Mouse (Mus musculus): ENCODE data around the gene Ank3. TPM values are rescaled to one million over a fixed set of nuclear protein-coding genes. Genes with fewer than 3 reads are reported as not detected.

Ank3 gene
- polyA plus RNA-seq, 1 experiment from 2014 or later: 30.3 TPM

- Histone ChIP-seq H3K4me2 (no peak overlapping the region), H3K9ac (no peak overlapping the region), H3K27me3 (no peaks in the 10 kb centered on the region), H3K4me3 (no peak overlapping the region), H3K27ac (no peak overlapping the region), H3K36me3 (no peaks in the 10 kb centered on the region; the same call in 1 of the 2 replicates), H3K9me3 (no peaks in the 10 kb centered on the region), H3K4me1 (no peaks in the 10 kb centered on the region)
- 91% methylated on average over 14 of the region's 14 CpGs for WGBS
- ATAC-seq (ENCODE audit: insufficient number of reproducible peaks, insufficient read depth, low FRiP score, low TSS enrichment, low read depth): no peak
Measured at GRCm38 (mm10) chr10:69870947-69871346, 472.4 kb downstream of the Ank3 start.

- no peak for ATAC-seq (ENCODE audit: insufficient number of reproducible peaks, insufficient read depth, low FRiP score, low TSS enrichment, low read depth)
- H3K4me2 ChIP-seq: no peak overlapping the region
- H3K4me1 ChIP-seq: no peaks in the 10 kb centered on the region
- no peaks in the 10 kb centered on the region for H3K9me3 ChIP-seq
- no peaks in the 10 kb centered on the region; the same call in 1 of the 2 replicates for H3K36me3 ChIP-seq
- no peak overlapping the region for H3K27ac ChIP-seq
- H3K4me3 ChIP-seq: no peak overlapping the region
- H3K9ac ChIP-seq: no peak overlapping the region
- H3K27me3 ChIP-seq: no peaks in the 10 kb centered on the region
- WGBS: 65% methylated on average over 10 of the region's 10 CpGs
Measured at GRCm38 (mm10) chr10:69872182-69872741, 473.7 kb downstream of the Ank3 start.

GRCm38 (mm10) chr10:69872892-69873291 lies 474.3 kb downstream of the Ank3 start:
- Histone ChIP-seq H3K4me2 (no peak overlapping the region), H3K27ac (no peak overlapping the region), H3K9me3 (no peaks in the 10 kb centered on the region), H3K27me3 (no peaks in the 10 kb centered on the region), H3K4me3 (no peak overlapping the region), H3K4me1 (no peaks in the 10 kb centered on the region), H3K36me3 (peaks cover 3% of the 10 kb centered on the region; the same call in 1 of the 2 replicates), H3K9ac (no peak overlapping the region)
- WGBS: 76% methylated on average over 5 of the region's 5 CpGs
- ATAC-seq (ENCODE audit: insufficient number of reproducible peaks, insufficient read depth, low FRiP score, low TSS enrichment, low read depth): no peak

GRCm38 (mm10) chr10:69874806-69875205 lies 476.2 kb downstream of the Ank3 start:
- H3K36me3 ChIP-seq: peaks cover 11% of the 10 kb centered on the region; the same call in 1 of the 2 replicates
- no peak overlapping the region for H3K27ac ChIP-seq
- H3K4me3 ChIP-seq: no peak overlapping the region
- H3K9ac ChIP-seq: no peak overlapping the region
- WGBS: 84% methylated on average over 14 of the region's 14 CpGs
- no peaks in the 10 kb centered on the region for H3K4me1 ChIP-seq
- ATAC-seq (ENCODE audit: insufficient number of reproducible peaks, insufficient read depth, low FRiP score, low TSS enrichment, low read depth): no peak
- H3K9me3 ChIP-seq: no peaks in the 10 kb centered on the region
- no peak overlapping the region for H3K4me2 ChIP-seq
- H3K27me3 ChIP-seq: no peaks in the 10 kb centered on the region

- Histone ChIP-seq H3K9ac (no peak overlapping the region), H3K4me1 (no peaks in the 10 kb centered on the region), H3K4me3 (no peak overlapping the region), H3K36me3 (peaks cover 41% of the 10 kb centered on the region), H3K27me3 (no peaks in the 10 kb centered on the region), H3K9me3 (no peaks in the 10 kb centered on the region), H3K27ac (no peak overlapping the region), H3K4me2 (no peak overlapping the region)
- no peak for ATAC-seq (ENCODE audit: insufficient number of reproducible peaks, insufficient read depth, low FRiP score, low TSS enrichment, low read depth)
- WGBS: 93% methylated on average over 4 of the region's 4 CpGs
Measured at GRCm38 (mm10) chr10:69883935-69884680, 485.5 kb downstream of the Ank3 start.

GRCm38 (mm10) chr10:69888399-69888798 lies 489.8 kb downstream of the Ank3 start:
- no peak overlapping the region for H3K4me2 ChIP-seq

GRCm38 (mm10) chr10:69889779-69890178 lies 491.2 kb downstream of the Ank3 start:
- H3K36me3 ChIP-seq: peaks cover 14% of the 10 kb centered on the region
- no peak overlapping the region for H3K9ac ChIP-seq
- no peaks in the 10 kb centered on the region for H3K9me3 ChIP-seq
- no peak overlapping the region for H3K4me3 ChIP-seq
- H3K27me3 ChIP-seq: no peaks in the 10 kb centered on the region
- WGBS: 22% methylated on average over 6 of the region's 6 CpGs
- H3K4me2 ChIP-seq: no peak overlapping the region
- H3K4me1 ChIP-seq: no peaks in the 10 kb centered on the region
- no peak for ATAC-seq (ENCODE audit: insufficient number of reproducible peaks, insufficient read depth, low FRiP score, low TSS enrichment, low read depth)
- H3K27ac ChIP-seq: no peak overlapping the region

More at GRCm38 (mm10) chr10:69888399-69888798, 489.8 kb downstream of the Ank3 start:
- H3K4me3 ChIP-seq: no peak overlapping the region
- no peak overlapping the region for H3K9ac ChIP-seq
- H3K9me3 ChIP-seq: no peaks in the 10 kb centered on the region
- no peak for ATAC-seq (ENCODE audit: insufficient number of reproducible peaks, insufficient read depth, low FRiP score, low TSS enrichment, low read depth)
- 34% methylated on average over 4 of the region's 4 CpGs for WGBS
- H3K4me1 ChIP-seq: no peaks in the 10 kb centered on the region
- peaks cover 24% of the 10 kb centered on the region for H3K36me3 ChIP-seq
- no peaks in the 10 kb centered on the region for H3K27me3 ChIP-seq
- H3K27ac ChIP-seq: no peak overlapping the region

- no peak for ATAC-seq (ENCODE audit: insufficient number of reproducible peaks, insufficient read depth, low FRiP score, low TSS enrichment, low read depth)
- Histone ChIP-seq H3K27me3 (no peaks in the 10 kb centered on the region), H3K36me3 (peaks cover 7% of the 10 kb centered on the region; the same call in 1 of the 2 replicates), H3K9ac (no peak overlapping the region), H3K27ac (no peak overlapping the region), H3K4me1 (no peaks in the 10 kb centered on the region), H3K9me3 (no peaks in the 10 kb centered on the region), H3K4me2 (no peak overlapping the region), H3K4me3 (no peak overlapping the region)
- WGBS: 87% methylated on average over 11 of the region's 11 CpGs
Measured at GRCm38 (mm10) chr10:69890389-69890985, 491.9 kb downstream of the Ank3 start.

GRCm38 (mm10) chr10:69892162-69892561 lies 493.6 kb downstream of the Ank3 start:
- ATAC-seq (ENCODE audit: insufficient number of reproducible peaks, insufficient read depth, low FRiP score, low TSS enrichment, low read depth): no peak
- H3K9ac ChIP-seq: no peak overlapping the region
- H3K27ac ChIP-seq: no peak overlapping the region
- H3K4me2 ChIP-seq: no peak overlapping the region
- no peaks in the 10 kb centered on the region for H3K4me1 ChIP-seq
- 90% methylated on average over 18 of the region's 18 CpGs for WGBS
- H3K36me3 ChIP-seq: peaks cover 3% of the 10 kb centered on the region; the same call in 1 of the 2 replicates
- no peaks in the 10 kb centered on the region for H3K27me3 ChIP-seq
- no peak overlapping the region for H3K4me3 ChIP-seq
- H3K9me3 ChIP-seq: no peaks in the 10 kb centered on the region

GRCm38 (mm10) chr10:69895606-69896005 lies 497.0 kb downstream of the Ank3 start:
- 68% methylated on average over 9 of the region's 9 CpGs for WGBS
- no peak overlapping the region for H3K4me3 ChIP-seq

GRCm38 (mm10) chr10:69897927-69898326 lies 499.4 kb downstream of the Ank3 start:
- Histone ChIP-seq H3K9ac (no peak overlapping the region), H3K4me3 (no peak overlapping the region), H3K4me1 (no peaks in the 10 kb centered on the region), H3K9me3 (no peaks in the 10 kb centered on the region), H3K4me2 (no peak overlapping the region), H3K27me3 (no peaks in the 10 kb centered on the region), H3K36me3 (peaks cover 15% of the 10 kb centered on the region), H3K27ac (no peak overlapping the region)
- no peak for ATAC-seq (ENCODE audit: insufficient number of reproducible peaks, insufficient read depth, low FRiP score, low TSS enrichment, low read depth)
- WGBS: 85% methylated on average over 5 of the region's 5 CpGs

More at GRCm38 (mm10) chr10:69895606-69896005, 497.0 kb downstream of the Ank3 start:
- no peaks in the 10 kb centered on the region for H3K4me1 ChIP-seq
- no peak overlapping the region for H3K9ac ChIP-seq
- no peaks in the 10 kb centered on the region for H3K9me3 ChIP-seq
- H3K27me3 ChIP-seq: no peaks in the 10 kb centered on the region
- no peak overlapping the region for H3K27ac ChIP-seq
- ATAC-seq (ENCODE audit: insufficient number of reproducible peaks, insufficient read depth, low FRiP score, low TSS enrichment, low read depth): no peak
- H3K4me2 ChIP-seq: no peak overlapping the region
- H3K36me3 ChIP-seq: peaks cover 11% of the 10 kb centered on the region

- Histone ChIP-seq H3K36me3 (peaks cover 15% of the 10 kb centered on the region), H3K9ac (no peak overlapping the region), H3K4me2 (no peak overlapping the region), H3K4me1 (no peaks in the 10 kb centered on the region), H3K4me3 (no peak overlapping the region), H3K27ac (no peak overlapping the region), H3K9me3 (no peaks in the 10 kb centered on the region), H3K27me3 (no peaks in the 10 kb centered on the region)
- WGBS: 95% methylated on average over 8 of the region's 8 CpGs
- ATAC-seq (ENCODE audit: insufficient number of reproducible peaks, insufficient read depth, low FRiP score, low TSS enrichment, low read depth): no peak
Measured at GRCm38 (mm10) chr10:69898821-69899220, 500.2 kb downstream of the Ank3 start.
